Mouse (Mus musculus): ENCODE data around the gene 6820408C15Rik.

- TF ChIP-seq TAL1 (IDR thresholded peaks at IDR 0.05; ENCODE audit: low read length): no peak
- TF ChIP-seq GATA1 (IDR thresholded peaks at IDR 0.05; ENCODE audit: low read length): no peak
These were observed 66.3 kb downstream of the 6820408C15Rik start for GRCm38 (mm10) chr2:152481726-152482125.
